ENCODE assay signal across 16 mouse cellular contexts in the genomic region with DNA sequence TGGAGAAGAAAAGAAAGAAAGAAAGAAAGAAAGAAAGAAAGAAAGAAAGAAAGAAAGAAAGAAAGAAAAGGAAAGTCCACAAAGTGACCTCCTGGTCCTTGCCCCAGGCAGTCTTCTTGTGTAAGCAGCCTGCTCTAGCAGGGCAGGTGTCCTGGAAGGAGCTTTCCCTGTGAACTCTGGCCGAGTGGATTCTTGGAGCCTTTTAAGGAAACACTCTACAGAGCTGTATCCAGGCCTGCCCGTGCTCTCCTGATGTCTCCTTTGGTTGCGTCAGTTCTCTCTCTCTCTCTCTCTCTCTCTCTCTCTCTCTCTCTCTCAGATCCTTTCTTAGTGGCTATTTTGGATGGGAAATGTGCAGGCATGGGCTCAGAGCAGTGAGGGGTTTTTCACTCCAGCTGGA.
A peak's percentile ranks its signal among the peaks of the same experiment; 100 is the strongest.
DNase-seq lines count a peak whose midpoint lies in the region; ATAC-seq and TF ChIP-seq lines count a peak whose summit lies in the region.
"Had no signal": no experiment of that assay in that cellular context is flagged by ENCODE, and none has a peak within 500 bp of the region (broad histone marks: within the 10 kb centered on the region; RNA-seq: fewer than 3 reads in every experiment).

No protein-coding gene starts in this region.

- no peaks in the 10 kb centered on the region for H3K36me3 ChIP-seq in lung, embryonic 16.5 days (ENCODE audit: control insufficient read depth, insufficient read depth, low read length)
- no peaks in the 10 kb centered on the region for H3K36me3 ChIP-seq in stomach, postnatal 0 days (ENCODE audit: control insufficient read depth, insufficient read depth, low read length)
- H3K36me3 ChIP-seq in heart, embryonic 11.5 days (ENCODE audit: control insufficient read depth, insufficient read depth, low read length) = no peaks in the 10 kb centered on the region
- H3K36me3 ChIP-seq: heart, embryonic 12.5 days; limb, embryonic 15.5 days; lung, embryonic 15.5 days; midbrain, embryonic 12.5 days had no signal

- WGBS in lung, embryonic 16.5 days = 41% methylated on average over 3 of the region's 3 CpGs
- WGBS in stomach, postnatal 0 days = 25% methylated on average over 3 of the region's 3 CpGs
- WGBS in heart, embryonic 11.5 days (ENCODE audit: insufficient replicate concordance) = 23% methylated on average over 3 of the region's 3 CpGs

- no peak overlapping the region for H3K9ac ChIP-seq in lung, embryonic 16.5 days (ENCODE audit: low read length)
- H3K9ac ChIP-seq in stomach, postnatal 0 days (ENCODE audit: low read length) = no peak overlapping the region
- H3K9ac ChIP-seq in heart, embryonic 11.5 days (ENCODE audit: low read depth, low read length) = no peak overlapping the region
- H3K9ac ChIP-seq: heart, embryonic 12.5 days; limb, embryonic 15.5 days; lung, embryonic 15.5 days; midbrain, embryonic 12.5 days had no signal

- no peak overlapping the region for H3K4me3 ChIP-seq in lung, embryonic 16.5 days (ENCODE audit: low read length)
- H3K4me3 ChIP-seq in stomach, postnatal 0 days (ENCODE audit: low read depth, low read length) = no peak overlapping the region
- H3K4me3 ChIP-seq in heart, embryonic 11.5 days (ENCODE audit: low read depth, low read length) = no peak overlapping the region
- H3K4me3 ChIP-seq: heart, embryonic 12.5 days; lung, embryonic 15.5 days; midbrain, embryonic 12.5 days had no signal

- H3K9me3 ChIP-seq in lung, embryonic 16.5 days (ENCODE audit: control insufficient read depth, low read length) = no peaks in the 10 kb centered on the region
- no peaks in the 10 kb centered on the region for H3K9me3 ChIP-seq in stomach, postnatal 0 days (ENCODE audit: control insufficient read depth, low read length)
- no peaks in the 10 kb centered on the region for H3K9me3 ChIP-seq in heart, embryonic 11.5 days (replicated peaks; ENCODE audit: control insufficient read depth, low read length)
- H3K9me3 ChIP-seq: heart, embryonic 12.5 days; limb, embryonic 15.5 days; lung, embryonic 15.5 days; midbrain, embryonic 12.5 days had no signal

- TF ChIP-seq EP300 in stomach, postnatal 0 days (optimal IDR thresholded peaks at IDR 0.05) = no peak

- TF ChIP-seq CTCF in stomach, postnatal 0 days (IDR thresholded peaks at IDR 0.05; ENCODE audit: low read depth) = no peak

- DNase-seq in lung, postnatal 14 days = no peak
- DNase-seq in kidney, adult 11 months = peak; percentile 85
- DNase-seq in kidney, postnatal 10 days = peak; percentile 62
- peak; percentile 44 for DNase-seq in stomach, postnatal 0 days (ENCODE audit: low spot score)
- DNase-seq in layer of hippocampus, postnatal 36 days = no peak
- no peak for DNase-seq in ovary, postnatal 36 days (ENCODE audit: low spot score)
- DNase-seq: gastrocnemius, postnatal 10 days; heart, postnatal 36 days; right cerebral cortex, adult 18-20 months had no signal

- no peak overlapping the region; the same call in 1 of the 2 replicates for H3K27ac ChIP-seq in lung, embryonic 16.5 days (ENCODE audit: low read length)
- peak overlapping the region; percentile 67 for H3K27ac ChIP-seq in stomach, postnatal 0 days (replicated peaks)
- H3K27ac ChIP-seq in heart, embryonic 11.5 days (ENCODE audit: low read depth, low read length) = no peak overlapping the region
- H3K27ac ChIP-seq: hindbrain, postnatal 0 days; limb, embryonic 15.5 days; lung, embryonic 15.5 days; midbrain, embryonic 12.5 days had no signal

- peaks cover 13% of the 10 kb centered on the region; the same call in 1 of the 2 replicates for H3K4me1 ChIP-seq in lung, embryonic 16.5 days (replicated peaks; ENCODE audit: control insufficient read depth, insufficient read depth, low read length)
- 0 out of 2 replicates have a peak, but pooled peaks cover 2% of the 10 kb centered on the region for H3K4me1 ChIP-seq in stomach, postnatal 0 days (replicated peaks; ENCODE audit: control insufficient read depth, insufficient read depth)
- no peaks in the 10 kb centered on the region for H3K4me1 ChIP-seq in heart, embryonic 11.5 days (ENCODE audit: control insufficient read depth, insufficient read depth, low read length)
- H3K4me1 ChIP-seq: limb, embryonic 15.5 days had no signal

- H3K4me2 ChIP-seq in lung, embryonic 16.5 days (ENCODE audit: low read depth, low read length) = no peak overlapping the region
- H3K4me2 ChIP-seq in stomach, postnatal 0 days (replicated peaks; ENCODE audit: low read depth) = 0 out of 2 replicates have a peak overlapping the region, but pooled peaks have one; percentile 17
- H3K4me2 ChIP-seq in heart, embryonic 11.5 days = no peak overlapping the region
- H3K4me2 ChIP-seq: heart, embryonic 12.5 days; limb, embryonic 15.5 days; midbrain, embryonic 12.5 days had no signal

- H3K27me3 ChIP-seq in lung, embryonic 16.5 days (ENCODE audit: control insufficient read depth, insufficient read depth, low read depth, low read length) = no peaks in the 10 kb centered on the region
- no peaks in the 10 kb centered on the region for H3K27me3 ChIP-seq in stomach, postnatal 0 days (ENCODE audit: control insufficient read depth, insufficient read depth, low read length)
- H3K27me3 ChIP-seq in heart, embryonic 11.5 days (ENCODE audit: control insufficient read depth, insufficient read depth, low read length) = no peaks in the 10 kb centered on the region
- H3K27me3 ChIP-seq: heart, embryonic 12.5 days; limb, embryonic 15.5 days; lung, embryonic 15.5 days; midbrain, embryonic 12.5 days had no signal

- ATAC-seq in lung, embryonic 16.5 days (ENCODE audit: low read depth) = peak; percentile 70
- peak; percentile 90 for ATAC-seq in stomach, postnatal 0 days (ENCODE audit: low FRiP score, low TSS enrichment)
- ATAC-seq in heart, embryonic 11.5 days (replicated peaks; ENCODE audit: insufficient number of reproducible peaks, low FRiP score, low TSS enrichment) = no peak
- ATAC-seq: hindbrain, postnatal 0 days had no signal

Comparison
In these comparisons a context has a peak if more than half of its experiments do, and no peak if none do; other contexts are left out.
1. DNase-seq: peak in kidney, adult 11 months (single experiment), kidney, postnatal 10 days (single experiment) and stomach, postnatal 0 days (single experiment); none in lung, postnatal 14 days (single experiment), layer of hippocampus, postnatal 36 days (0 of 2) and ovary, postnatal 36 days (single experiment).